Mouse (Mus musculus) heart, adult 2 months (tissue): Measurements from ENCODE around the gene Nfkbil1. TPM values are rescaled to one million over a fixed set of nuclear protein-coding genes. Genes with fewer than 3 reads are reported as not detected.

Experiments
- DNase-seq, 2 experiments: peaks; one replicate each; pipeline ENCODE4 v3.0.0; 2021
- H3K27ac ChIP-seq: fragments of 200-600 bp; 2 replicates; pipeline ENCODE4 v1.8.1; 2022
- H3K27me3 ChIP-seq: fragments of 200-500 bp; 2 replicates; pipeline ENCODE4 v1.6.1; 2012; ENCODE audit warnings: mild to moderate bottlenecking, low read length, inconsistent platforms, mixed read lengths; ENCODE audit not compliant: control insufficient read depth, insufficient read depth
- H3K36me3 ChIP-seq: fragments of 200-500 bp; 2 replicates; pipeline ENCODE4 v1.6.1; 2012; ENCODE audit warnings: low read length, inconsistent platforms; ENCODE audit not compliant: control insufficient read depth, insufficient read depth
- H3K4me1 ChIP-seq: fragments of 200-500 bp; 2 replicates; pipeline ENCODE4 v1.6.1; 2011; ENCODE audit warnings: low read length; ENCODE audit not compliant: control insufficient read depth, insufficient read depth
- H3K4me3 ChIP-seq: fragments of 200-600 bp; 2 replicates; pipeline ENCODE4 v1.8.1; 2022
- H3K79me2 ChIP-seq: fragments of 200-500 bp; replicated peaks from 2 replicates; pipeline ENCODE4 v1.6.1; 2012; ENCODE audit warnings: mild to moderate bottlenecking, inconsistent platforms, low read length, moderate library complexity, mixed read lengths; ENCODE audit not compliant: control insufficient read depth, insufficient read depth
- H3K9ac ChIP-seq: fragments of 200-500 bp; 2 replicates; pipeline ENCODE4 v1.6.1; 2012; ENCODE audit warnings: low read depth, mild to moderate bottlenecking, control low read depth, inconsistent platforms, low read length, mixed read lengths
- CTCF ChIP-seq: fragments of 200-600 bp; IDR thresholded peaks from 2 replicates; pipeline ENCODE4 v1.8.1; 2022; ENCODE audit warnings: antibody characterized with exemption, mild to moderate bottlenecking, moderate library complexity
- EP300 ChIP-seq: fragments of 200-500 bp; IDR thresholded peaks from 2 replicates; pipeline ENCODE4 v1.6.1; 2011; ENCODE audit warnings: low read depth, low read length, control low read depth; ENCODE audit not compliant: insufficient read depth
- POLR2A ChIP-seq: fragments of 200-500 bp; IDR thresholded peaks from 2 replicates; pipeline ENCODE4 v1.6.1; 2011; ENCODE audit warnings: mild to moderate bottlenecking, low read depth, low read length, control low read depth; ENCODE audit not compliant: insufficient read depth
- WGBS: fragments of 180-500 bp; shearing (Covaris S2); methylation state at CpG from one replicate; pipeline ENCODE4 v1.1.7; 2018; 5-methylcytosine and 5-hydroxymethylcytosine counted together
- intact Hi-C: fragments of 180-260 bp; cut with DNase I; formaldehyde crosslinking; loops from one replicate; pipeline ENCODE4 v1.15.1; 2025
- polyA plus RNA-seq: library from polyadenylated mRNA; depleted of rRNA; stranded (reverse); fragments of >200 nt; gene quantifications from 2 replicates; pipeline ENCODE4 v1.2.3, GENCODE M21; 2012
- total RNA-seq, 2 experiments: library from RNA; stranded (reverse); gene quantifications; 2 replicates each; pipeline ENCODE4 v1.2.3; 2021

Gene Nfkbil1
- total and polyA plus RNA-seq, 3 experiments, result 5.0 to 8.2 (median 6.5) TPM

- no peak for TF ChIP-seq EP300
- peak; percentile 92 for TF ChIP-seq POLR2A
- H3K27me3 ChIP-seq, result no peaks in the 10 kb centered on the region; the same call in 1 of the 2 replicates
- WGBS, result 24% methylated on average over 13 of the region's 13 CpGs
- peak within 1 kb of the TSS; percentile 63 for H3K27ac ChIP-seq
- peak; percentile 79 for DNase-seq
- H3K79me2 ChIP-seq, result no peaks in the 10 kb centered on the region
- H3K4me3 ChIP-seq, result peak within 1 kb of the TSS; percentile 43
- intact Hi-C loops, result no loop called here
- no peaks in the 10 kb centered on the region for H3K36me3 ChIP-seq
- H3K9ac ChIP-seq, result no peak within 1 kb of the TSS
- H3K4me1 ChIP-seq, result no peaks in the 10 kb centered on the region
Measured at GRCm38 (mm10) chr17:35201787-35202186, 33.8 kb downstream of the Nfkbil1 start, which contains the start of gene Tnf. Gene Tnf (minus strand): TSS chr17:35202007.

- Histone ChIP-seq H3K79me2 (no peaks in the 10 kb centered on the region), H3K27me3 (no peaks in the 10 kb centered on the region; the same call in 1 of the 2 replicates), H3K4me1 (peaks cover 2% of the 10 kb centered on the region), H3K9ac (no peak overlapping the region), H3K27ac (peak overlapping the region; percentile 63), H3K4me3 (peak overlapping the region; percentile 43), H3K36me3 (no peaks in the 10 kb centered on the region)
- intact Hi-C loops, result no loop called here
- TF ChIP-seq CTCF (no peak), EP300 (no peak), POLR2A (no peak)
- DNase-seq, result peak in 1 of 2 experiments; percentile 6
- 46% methylated on average over 11 of the region's 11 CpGs for WGBS
Measured at GRCm38 (mm10) chr17:35201128-35201527, 34.5 kb downstream of the Nfkbil1 start.

- WGBS, result 61% methylated on average over 11 of the region's 11 CpGs
- TF ChIP-seq EP300 (no peak), POLR2A (no peak), CTCF (no peak)
- H3K4me3 ChIP-seq, result no peak overlapping the region
- no peaks in the 10 kb centered on the region; the same call in 1 of the 2 replicates for H3K27me3 ChIP-seq
- no peak overlapping the region for H3K27ac ChIP-seq
- H3K36me3 ChIP-seq, result no peaks in the 10 kb centered on the region
- intact Hi-C loops, result no loop called here
- H3K9ac ChIP-seq, result no peak overlapping the region
- no peaks in the 10 kb centered on the region for H3K79me2 ChIP-seq
- H3K4me1 ChIP-seq, result peaks cover 2% of the 10 kb centered on the region
- peak in 1 of 2 experiments; percentile 50 for DNase-seq
Measured at GRCm38 (mm10) chr17:35200398-35200797, 35.2 kb downstream of the Nfkbil1 start.

- Histone ChIP-seq H3K9ac (no peak overlapping the region), H3K4me3 (no peak overlapping the region), H3K4me1 (peaks cover 2% of the 10 kb centered on the region), H3K79me2 (no peaks in the 10 kb centered on the region), H3K27me3 (no peaks in the 10 kb centered on the region; the same call in 1 of the 2 replicates), H3K27ac (no peak overlapping the region), H3K36me3 (no peaks in the 10 kb centered on the region)
- intact Hi-C loops, result loop anchor here (2.0 kb wide), 1 partner anchor 20 kb away; no protein-coding TSS in a partner anchor
- TF ChIP-seq CTCF (no peak), POLR2A (no peak)
- WGBS, result 47% methylated on average over 8 of the region's 8 CpGs
- DNase-seq, result no peak
Measured at GRCm38 (mm10) chr17:35198946-35199345, 36.6 kb downstream of the Nfkbil1 start.

- no peak for DNase-seq
- Histone ChIP-seq H3K79me2 (no peaks in the 10 kb centered on the region), H3K4me1 (peaks cover 2% of the 10 kb centered on the region), H3K9ac (no peak overlapping the region), H3K36me3 (no peaks in the 10 kb centered on the region), H3K4me3 (no peak overlapping the region), H3K27ac (no peak overlapping the region), H3K27me3 (no peaks in the 10 kb centered on the region; the same call in 1 of the 2 replicates)
- 67% methylated on average over 7 of the region's 7 CpGs for WGBS
- no peak for TF ChIP-seq EP300
- no peak for TF ChIP-seq CTCF
- TF ChIP-seq POLR2A, result no peak
- intact Hi-C loops, result loop anchor here (2.0 kb wide), 1 partner anchor 21 kb away; no protein-coding TSS in a partner anchor
Measured at GRCm38 (mm10) chr17:35198029-35198428, 37.6 kb downstream of the Nfkbil1 start.

- peaks cover 2% of the 10 kb centered on the region for H3K4me1 ChIP-seq
- TF ChIP-seq CTCF (no peak), EP300 (no peak), POLR2A (no peak)
- 38% methylated on average over 6 of the region's 6 CpGs for WGBS
- H3K9ac ChIP-seq, result no peak overlapping the region
- no peaks in the 10 kb centered on the region; the same call in 1 of the 2 replicates for H3K27me3 ChIP-seq
- no peak overlapping the region for H3K4me3 ChIP-seq
- no peaks in the 10 kb centered on the region for H3K36me3 ChIP-seq
- DNase-seq, result no peak
- no peaks in the 10 kb centered on the region for H3K79me2 ChIP-seq
- no peak overlapping the region for H3K27ac ChIP-seq
- intact Hi-C loops, result no loop called here
Measured at GRCm38 (mm10) chr17:35197126-35197525, 38.5 kb downstream of the Nfkbil1 start.
